Comparison of ENCODE assay signal across 11 mouse cellular contexts in the genomic region with DNA sequence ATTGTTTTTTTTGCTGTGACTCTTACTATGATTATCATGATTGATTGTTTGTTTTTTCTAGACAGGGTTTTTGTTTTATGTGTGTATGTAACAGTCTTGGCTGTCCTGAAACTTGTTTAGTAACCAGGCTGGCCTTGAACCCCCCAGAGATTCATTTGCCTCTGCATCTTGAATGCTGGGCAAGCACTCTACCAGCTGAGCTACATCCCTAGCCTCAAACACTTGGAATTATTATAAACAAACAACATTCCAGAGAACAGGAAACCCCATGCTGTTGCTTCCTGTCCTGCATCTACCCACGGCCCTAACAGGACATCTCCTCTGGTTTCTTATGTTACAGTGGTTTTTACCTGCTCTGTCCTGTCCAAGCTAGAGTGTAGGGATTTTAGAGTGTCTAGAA. TPM values are rescaled to one million over a fixed set of nuclear protein-coding genes. Genes with fewer than 3 reads are reported as not detected.
DNase-seq lines count a peak whose midpoint lies in the region; ATAC-seq and TF ChIP-seq lines count a peak whose summit lies in the region.
"Had no signal": no experiment of that assay in that cellular context is flagged by ENCODE, and none has a peak within 500 bp of the region (broad histone marks: within the 10 kb centered on the region; RNA-seq: fewer than 3 reads in every experiment).

No protein-coding gene starts in this region.

- TF ChIP-seq CTCF in liver, postnatal 0 days (IDR thresholded peaks at IDR 0.05; ENCODE audit: low read depth): no peak

- no peak overlapping the region for H3K4me2 ChIP-seq in heart, embryonic 15.5 days
- no peak overlapping the region for H3K4me2 ChIP-seq in lung, embryonic 15.5 days
- H3K4me2 ChIP-seq in embryonic facial prominence, embryonic 15.5 days (replicated peaks): no peak overlapping the region
- H3K4me2 ChIP-seq in liver, postnatal 0 days (ENCODE audit: low read depth, low read length): no peak overlapping the region

- no peaks in the 10 kb centered on the region for H3K9me3 ChIP-seq in heart, embryonic 15.5 days (replicated peaks)
- H3K9me3 ChIP-seq in lung, embryonic 15.5 days: no peaks in the 10 kb centered on the region
- H3K9me3 ChIP-seq in embryonic facial prominence, embryonic 15.5 days (replicated peaks): no peaks in the 10 kb centered on the region
- no peaks in the 10 kb centered on the region for H3K9me3 ChIP-seq in liver, postnatal 0 days (ENCODE audit: low read length)

- ATAC-seq in heart, embryonic 15.5 days (replicated peaks; ENCODE audit: insufficient number of reproducible peaks, insufficient read depth, low FRiP score, low read depth): no peak
- peak; percentile 28; the same call in 1 of the 2 replicates for ATAC-seq in lung, embryonic 15.5 days (ENCODE audit: borderline replicate concordance, extremely low read depth, low FRiP score, low TSS enrichment)
- ATAC-seq in embryonic facial prominence, embryonic 15.5 days (ENCODE audit: insufficient number of reproducible peaks, low FRiP score, low TSS enrichment, low read depth): no peak
- no peak for ATAC-seq in liver, postnatal 0 days

- no peak overlapping the region for H3K9ac ChIP-seq in heart, embryonic 15.5 days
- no peak overlapping the region for H3K9ac ChIP-seq in lung, embryonic 15.5 days
- H3K9ac ChIP-seq in embryonic facial prominence, embryonic 15.5 days: no peak overlapping the region
- H3K9ac ChIP-seq in liver, postnatal 0 days (replicated peaks): no peak overlapping the region

- H3K27ac ChIP-seq in heart, embryonic 15.5 days: peak overlapping the region; percentile 78
- peak overlapping the region; percentile 80 for H3K27ac ChIP-seq in lung, embryonic 15.5 days
- H3K27ac ChIP-seq in embryonic facial prominence, embryonic 15.5 days (replicated peaks): peak overlapping the region; percentile 65
- peak overlapping the region; percentile 62 for H3K27ac ChIP-seq in liver, postnatal 0 days (ENCODE audit: low read depth)

- no peaks in the 10 kb centered on the region for H3K36me3 ChIP-seq in heart, embryonic 15.5 days
- no peaks in the 10 kb centered on the region for H3K36me3 ChIP-seq in lung, embryonic 15.5 days
- H3K36me3 ChIP-seq in embryonic facial prominence, embryonic 15.5 days: no peaks in the 10 kb centered on the region
- no peaks in the 10 kb centered on the region for H3K36me3 ChIP-seq in liver, postnatal 0 days (replicated peaks; ENCODE audit: insufficient read depth, low read length)

- H3K27me3 ChIP-seq in heart, embryonic 15.5 days: no peaks in the 10 kb centered on the region
- no peaks in the 10 kb centered on the region for H3K27me3 ChIP-seq in lung, embryonic 15.5 days
- H3K27me3 ChIP-seq in embryonic facial prominence, embryonic 15.5 days: no peaks in the 10 kb centered on the region
- H3K27me3 ChIP-seq in liver, postnatal 0 days (ENCODE audit: insufficient read depth, low read length): no peaks in the 10 kb centered on the region

- H3K4me1 ChIP-seq in heart, embryonic 15.5 days (replicated peaks): peaks cover 45% of the 10 kb centered on the region
- H3K4me1 ChIP-seq in lung, embryonic 15.5 days: peaks cover 55% of the 10 kb centered on the region
- peaks cover 29% of the 10 kb centered on the region for H3K4me1 ChIP-seq in embryonic facial prominence, embryonic 15.5 days
- no peaks in the 10 kb centered on the region for H3K4me1 ChIP-seq in liver, postnatal 0 days (ENCODE audit: insufficient read depth)

- no peak for TF ChIP-seq EP300 in liver, postnatal 0 days (IDR thresholded peaks at IDR 0.05; ENCODE audit: low read depth)

- DNase-seq in heart, postnatal 4 days: no peak
- no peak for DNase-seq in lung, postnatal 14 days
- DNase-seq in liver, postnatal 0 days: no peak
- DNase-seq in thymus, postnatal 4 days: no peak
- DNase-seq in right cerebral cortex, adult 18-20 months: no peak
- DNase-seq: cerebellum, adult 11-12 months; kidney, adult 8-10 months had no signal

- no peak overlapping the region for H3K4me3 ChIP-seq in heart, embryonic 15.5 days
- H3K4me3 ChIP-seq in lung, embryonic 15.5 days: no peak overlapping the region
- H3K4me3 ChIP-seq in embryonic facial prominence, embryonic 15.5 days (replicated peaks): no peak overlapping the region
- no peak overlapping the region for H3K4me3 ChIP-seq in liver, postnatal 0 days (ENCODE audit: low read depth, low read length)

- 53% methylated on average over 1 of the region's 1 CpGs for WGBS in heart, embryonic 15.5 days
- WGBS in lung, embryonic 15.5 days: 23% methylated on average over 1 of the region's 1 CpGs
- WGBS in embryonic facial prominence, embryonic 15.5 days: 41% methylated on average over 1 of the region's 1 CpGs
- 47% methylated on average over 1 of the region's 1 CpGs for WGBS in liver, postnatal 0 days (ENCODE audit: insufficient replicate concordance)

RNA-seq across cellular contexts. Expression of a gene that starts 42.4 kb away (rescaled TPM):
- polyA plus RNA-seq in heart, embryonic 15.5 days (2015; fragmentation: Nextera tagmentation; extraction: Ambion mirVana): 38.9 and 45.6 TPM in 2 replicates
- 10 to 100 TPM; 90.0 to 91.6 TPM for total RNA-seq in heart, postnatal 4 days (2021)
- 45.5 and 47.0 TPM in 2 replicates for polyA plus RNA-seq in lung, embryonic 15.5 days (2015; fragmentation: Nextera tagmentation; extraction: Ambion mirVana)
- polyA plus RNA-seq in embryonic facial prominence, embryonic 15.5 days (2015; fragmentation: Nextera tagmentation; extraction: Ambion mirVana): 53.6 and 53.7 TPM in 2 replicates
- 5.7 and 6.5 TPM in 2 replicates for polyA plus RNA-seq in liver, postnatal 0 days (2015; fragmentation: Nextera tagmentation; extraction: Ambion mirVana)
- total RNA-seq: megakaryocyte-erythroid progenitor cell, adult 5-6 weeks had no signal
